Mouse (Mus musculus): ENCODE results near the gene Exd1.
"Not testable (repeated sequence)": the region's sequence is repeated elsewhere in the genome, so short reads cannot be mapped to it uniquely, and the experiment has no call there.

Gene Exd1

GRCm38 (mm10) chr2:119542106-119542505 lies 5.3 kb downstream of the Exd1 start:
- peak in 1 of 2 experiments; percentile 29 for DNase-seq (ENCODE audit: low spot score in 2 of 2)

GRCm38 (mm10) chr2:119538802-119539201 lies 8.6 kb downstream of the Exd1 start:
- no peak for DNase-seq (ENCODE audit: low spot score in 2 of 2)

GRCm38 (mm10) chr2:119525422-119525821 lies 22.0 kb downstream of the Exd1 start:
- no peak for DNase-seq (ENCODE audit: low spot score in 2 of 2)

- DNase-seq (ENCODE audit: low spot score in 2 of 2): no peak
Measured at GRCm38 (mm10) chr2:119523836-119524235, 23.6 kb downstream of the Exd1 start.

- no peak for DNase-seq (ENCODE audit: low spot score in 2 of 2)
Measured at GRCm38 (mm10) chr2:119520550-119520949, 26.9 kb downstream of the Exd1 start.

GRCm38 (mm10) chr2:119516811-119517210 lies 30.6 kb downstream of the Exd1 start:
- DNase-seq (ENCODE audit: low spot score in 2 of 2): no peak

GRCm38 (mm10) chr2:119514026-119514522 lies 33.4 kb downstream of the Exd1 start:
- DNase-seq (ENCODE audit: low spot score in 2 of 2): no peak

- no peak for DNase-seq (ENCODE audit: low spot score in 2 of 2)
Measured at GRCm38 (mm10) chr2:119512292-119512691, 35.1 kb downstream of the Exd1 start.

- no peak for DNase-seq (ENCODE audit: low spot score in 2 of 2)
Measured at GRCm38 (mm10) chr2:119510856-119511255, 36.6 kb downstream of the Exd1 start.

GRCm38 (mm10) chr2:119508518-119508917 lies 38.9 kb downstream of the Exd1 start:
- DNase-seq (ENCODE audit: low spot score in 2 of 2): not testable (repeated sequence)

- DNase-seq (ENCODE audit: low spot score in 2 of 2): no peak
Measured at GRCm38 (mm10) chr2:119507108-119507507, 40.3 kb downstream of the Exd1 start.

GRCm38 (mm10) chr2:119500965-119501652 lies 46.3 kb downstream of the Exd1 start:
- DNase-seq (ENCODE audit: low spot score in 2 of 2): no peak

- no peak for DNase-seq (ENCODE audit: low spot score in 2 of 2)
Measured at GRCm38 (mm10) chr2:119498859-119499258, 48.6 kb downstream of the Exd1 start.

GRCm38 (mm10) chr2:119496082-119496481 lies 51.3 kb downstream of the Exd1 start:
- DNase-seq (ENCODE audit: low spot score in 2 of 2): no peak

- no peak for DNase-seq (ENCODE audit: low spot score in 2 of 2)
Measured at GRCm38 (mm10) chr2:119491953-119492352, 55.5 kb downstream of the Exd1 start.

- DNase-seq (ENCODE audit: low spot score in 2 of 2): no peak
Measured at GRCm38 (mm10) chr2:119486488-119486887, 60.9 kb downstream of the Exd1 start.

- no peak for DNase-seq (ENCODE audit: low spot score in 2 of 2)
Measured at GRCm38 (mm10) chr2:119482307-119482706, 65.1 kb downstream of the Exd1 start.

- no peak for DNase-seq (ENCODE audit: low spot score in 2 of 2)
Measured at GRCm38 (mm10) chr2:119478397-119478749, 69.1 kb downstream of the Exd1 start.

- DNase-seq (ENCODE audit: low spot score in 2 of 2): peak; percentile 97 to 99
Measured at GRCm38 (mm10) chr2:119477571-119478396, 69.6 kb downstream of the Exd1 start, which contains the start of gene Ino80. Ino80 (minus strand) TSS chr2:119477687.

- peak; percentile 72 to 82 for DNase-seq (ENCODE audit: low spot score in 2 of 2)
Measured at GRCm38 (mm10) chr2:119476621-119477391, 70.6 kb downstream of the Exd1 start.

GRCm38 (mm10) chr2:119476166-119476565 lies 71.3 kb downstream of the Exd1 start:
- no peak for DNase-seq (ENCODE audit: low spot score in 2 of 2)
